ENCODE assay signal across 11 mouse cellular contexts in the genomic region with DNA sequence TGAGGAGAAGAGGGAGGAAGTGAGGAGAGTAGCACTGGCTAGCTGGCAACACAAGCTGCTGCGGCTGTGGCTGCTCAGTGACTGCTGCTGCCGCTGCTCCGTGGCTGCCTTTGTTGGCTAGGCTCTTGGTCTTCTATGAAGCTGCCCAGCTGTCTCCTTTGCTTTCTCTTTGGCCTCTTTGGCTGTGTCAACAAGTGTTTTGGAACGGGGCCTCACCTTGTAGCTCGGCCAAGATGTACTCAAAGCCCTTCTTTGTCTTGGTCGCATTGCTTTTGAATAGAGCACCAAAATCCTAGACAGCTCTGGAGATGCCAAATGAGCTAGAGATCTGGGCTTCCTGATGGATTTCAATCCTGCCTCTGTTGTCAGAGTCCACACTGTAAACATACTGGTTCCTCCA. TPM values are rescaled to one million over a fixed set of nuclear protein-coding genes. Genes with fewer than 3 reads are reported as not detected.
DNase-seq lines count a peak whose midpoint lies in the region; ATAC-seq and TF ChIP-seq lines count a peak whose summit lies in the region.
"Had no signal": no experiment of that assay in that cellular context is flagged by ENCODE, and none has a peak within 500 bp of the region (broad histone marks: within the 10 kb centered on the region; RNA-seq: fewer than 3 reads in every experiment).

No protein-coding gene starts in this region.

- no peak overlapping the region for H3K9ac ChIP-seq in heart, adult 2 months (ENCODE audit: low read depth, low read length)
- H3K9ac ChIP-seq in heart, embryonic 12.5 days = no peak overlapping the region
- H3K9ac ChIP-seq in stomach, embryonic 16.5 days (ENCODE audit: low read length) = no peak overlapping the region
- no peak overlapping the region for H3K9ac ChIP-seq in intestine, embryonic 15.5 days
- H3K9ac ChIP-seq: embryonic facial prominence, embryonic 12.5 days; liver, embryonic 13.5 days; stomach, embryonic 15.5 days had no signal

- H3K4me3 ChIP-seq in heart, adult 2 months = no peak overlapping the region
- no peak overlapping the region for H3K4me3 ChIP-seq in heart, embryonic 12.5 days
- no peak overlapping the region for H3K4me3 ChIP-seq in lung, adult 2 months (replicated peaks; ENCODE audit: extremely low read depth, low read depth, low read length)
- no peak overlapping the region for H3K4me3 ChIP-seq in stomach, embryonic 16.5 days (replicated peaks; ENCODE audit: low read length)
- no peak overlapping the region for H3K4me3 ChIP-seq in intestine, embryonic 15.5 days (replicated peaks)
- H3K4me3 ChIP-seq: embryonic facial prominence, embryonic 12.5 days; liver, embryonic 13.5 days; stomach, embryonic 15.5 days had no signal

- intact Hi-C loops in heart, adult 2 months (cut with DNase I) = no loop called here
- intact Hi-C loops in heart, postnatal 36 days (cut with DNase I) = no loop called here

- peaks cover 2% of the 10 kb centered on the region; the same call in 1 of the 2 replicates for H3K4me1 ChIP-seq in heart, adult 2 months (ENCODE audit: control insufficient read depth, insufficient read depth, low read length)
- no peaks in the 10 kb centered on the region for H3K4me1 ChIP-seq in heart, embryonic 12.5 days (replicated peaks)
- H3K4me1 ChIP-seq in lung, adult 2 months (ENCODE audit: control insufficient read depth, insufficient read depth, low read length) = no peaks in the 10 kb centered on the region
- H3K4me1 ChIP-seq in stomach, embryonic 16.5 days (ENCODE audit: control insufficient read depth, insufficient read depth, low read length) = no peaks in the 10 kb centered on the region
- H3K4me1 ChIP-seq in intestine, embryonic 15.5 days (replicated peaks) = no peaks in the 10 kb centered on the region
- H3K4me1 ChIP-seq: embryonic facial prominence, embryonic 12.5 days; liver, embryonic 13.5 days; stomach, embryonic 15.5 days had no signal

- H3K27me3 ChIP-seq in heart, adult 2 months (ENCODE audit: control insufficient read depth, insufficient read depth, low read length) = no peaks in the 10 kb centered on the region
- H3K27me3 ChIP-seq in heart, embryonic 12.5 days (replicated peaks) = no peaks in the 10 kb centered on the region
- no peaks in the 10 kb centered on the region for H3K27me3 ChIP-seq in stomach, embryonic 16.5 days (ENCODE audit: control insufficient read depth, insufficient read depth, low read length)
- H3K27me3 ChIP-seq in intestine, embryonic 15.5 days (replicated peaks) = no peaks in the 10 kb centered on the region
- H3K27me3 ChIP-seq: embryonic facial prominence, embryonic 12.5 days; liver, embryonic 13.5 days; stomach, embryonic 15.5 days had no signal

- TF ChIP-seq CTCF in heart, adult 2 months (IDR thresholded peaks at IDR 0.05) = no peak
- TF ChIP-seq CTCF in lung, adult 2 months (IDR thresholded peaks at IDR 0.05; ENCODE audit: insufficient read depth, low read length) = no peak

- no peaks in the 10 kb centered on the region for H3K36me3 ChIP-seq in heart, adult 2 months (ENCODE audit: control insufficient read depth, insufficient read depth, low read length)
- no peaks in the 10 kb centered on the region for H3K36me3 ChIP-seq in heart, embryonic 12.5 days
- H3K36me3 ChIP-seq in stomach, embryonic 16.5 days (ENCODE audit: control insufficient read depth, insufficient read depth, low read length) = no peaks in the 10 kb centered on the region
- no peaks in the 10 kb centered on the region for H3K36me3 ChIP-seq in intestine, embryonic 15.5 days
- H3K36me3 ChIP-seq: embryonic facial prominence, embryonic 12.5 days; liver, embryonic 13.5 days; stomach, embryonic 15.5 days had no signal

- WGBS in heart, adult 2 months = 55% methylated on average over 6 of the region's 6 CpGs
- 71% methylated on average over 6 of the region's 6 CpGs for WGBS in heart, embryonic 12.5 days
- 54% methylated on average over 6 of the region's 6 CpGs for WGBS in lung, adult 2 months
- 61% methylated on average over 6 of the region's 6 CpGs for WGBS in stomach, embryonic 16.5 days
- WGBS in intestine, embryonic 15.5 days = 74% methylated on average over 6 of the region's 6 CpGs

- H3K27ac ChIP-seq in heart, adult 2 months = no peak overlapping the region
- no peak overlapping the region for H3K27ac ChIP-seq in heart, embryonic 12.5 days (ENCODE audit: poor library complexity, severe bottlenecking)
- no peak overlapping the region for H3K27ac ChIP-seq in stomach, embryonic 16.5 days (ENCODE audit: low read length)
- H3K27ac ChIP-seq in intestine, embryonic 15.5 days = no peak overlapping the region
- H3K27ac ChIP-seq: embryonic facial prominence, embryonic 12.5 days; liver, embryonic 13.5 days; stomach, embryonic 15.5 days had no signal

- no peak for ATAC-seq in heart, embryonic 12.5 days (ENCODE audit: insufficient number of reproducible peaks, low FRiP score)
- ATAC-seq in stomach, embryonic 16.5 days (ENCODE audit: insufficient read depth, low FRiP score) = peak; percentile 47; the same call in 1 of the 2 replicates
- ATAC-seq in intestine, embryonic 15.5 days = no peak

- H3K4me2 ChIP-seq in heart, embryonic 12.5 days = no peak overlapping the region
- H3K4me2 ChIP-seq in stomach, embryonic 16.5 days (ENCODE audit: low read depth, low read length) = no peak overlapping the region
- no peak overlapping the region for H3K4me2 ChIP-seq in intestine, embryonic 15.5 days (replicated peaks)
- H3K4me2 ChIP-seq: embryonic facial prominence, embryonic 12.5 days; liver, embryonic 13.5 days; stomach, embryonic 15.5 days had no signal

- no peak for TF ChIP-seq POLR2A in heart, adult 2 months (IDR thresholded peaks at IDR 0.05; ENCODE audit: insufficient read depth, low read depth, low read length)
- no peak for TF ChIP-seq POLR2A in lung, adult 2 months (IDR thresholded peaks at IDR 0.05; ENCODE audit: borderline replicate concordance, extremely low read depth, low read depth, low read length)

- no peak for TF ChIP-seq EP300 in heart, adult 2 months (IDR thresholded peaks at IDR 0.05; ENCODE audit: insufficient read depth, low read depth, low read length)

- H3K79me2 ChIP-seq in heart, adult 2 months (replicated peaks; ENCODE audit: control insufficient read depth, insufficient read depth, low read length) = no peaks in the 10 kb centered on the region

- DNase-seq in heart, adult 2 months = peak; percentile 46 to 59
- DNase-seq in cerebellum, adult 9-11 months = peak; percentile 62
- peak; percentile 43 to 54 for DNase-seq in heart, postnatal 36 days
- DNase-seq in lung, adult 2 months = peak; percentile 20
- no peak for DNase-seq in urinary bladder, adult 18-20 months (ENCODE audit: low spot score in 2 of 2)
- DNase-seq: liver, embryonic 13.5 days had no signal

- H3K9me3 ChIP-seq in heart, embryonic 12.5 days (replicated peaks) = no peaks in the 10 kb centered on the region
- H3K9me3 ChIP-seq in stomach, embryonic 16.5 days (replicated peaks; ENCODE audit: control insufficient read depth, low read length) = no peaks in the 10 kb centered on the region
- H3K9me3 ChIP-seq in intestine, embryonic 15.5 days = no peaks in the 10 kb centered on the region
- H3K9me3 ChIP-seq: embryonic facial prominence, embryonic 12.5 days; liver, embryonic 13.5 days; stomach, embryonic 15.5 days had no signal

RNA-seq across cellular contexts. Expression of gene Lpcat4, which starts 29.1 kb away (rescaled TPM):
- total RNA-seq in heart, adult 2 months (2021) = 1 to 10 TPM; 2.3 TPM
- polyA plus RNA-seq in heart, adult 2 months (2012; rRNA removed) = 6.3 and 11.4 TPM in 2 replicates
- polyA plus RNA-seq in heart, embryonic 12.5 days (2016; fragmentation: Nextera tagmentation; extraction: Ambion mirVana) = 18.4 and 18.6 TPM in 2 replicates
- 1 to 10 TPM; 2.3 to 2.5 TPM for total RNA-seq in heart, postnatal 36 days (2021)
- 48.6 and 50.9 TPM in 2 replicates for polyA plus RNA-seq in lung, adult 2 months (2012; rRNA removed)
- 39.7 and 54.7 TPM in 2 replicates for polyA plus RNA-seq in stomach, embryonic 16.5 days (2015; fragmentation: Nextera tagmentation; extraction: Ambion mirVana)
- polyA plus RNA-seq in intestine, embryonic 15.5 days (2015; fragmentation: Nextera tagmentation; extraction: Ambion mirVana) = 22.8 and 23.8 TPM in 2 replicates

RNA-seq across cellular contexts. Expression of gene Nutm1, which starts 48.9 kb away (rescaled TPM):
- total RNA-seq in heart, adult 2 months (2021) = not detected
- polyA plus RNA-seq in heart, adult 2 months (2012; rRNA removed) = not detected in 2 replicates
- not detected in 2 replicates for polyA plus RNA-seq in heart, embryonic 12.5 days (2016; fragmentation: Nextera tagmentation; extraction: Ambion mirVana)
- not detected for total RNA-seq in heart, postnatal 36 days (2021)
- polyA plus RNA-seq in lung, adult 2 months (2012; rRNA removed) = not detected in 2 replicates
- polyA plus RNA-seq in stomach, embryonic 16.5 days (2015; fragmentation: Nextera tagmentation; extraction: Ambion mirVana) = 0.05 and 0.11 TPM in 2 replicates
- not detected in 2 replicates for polyA plus RNA-seq in intestine, embryonic 15.5 days (2015; fragmentation: Nextera tagmentation; extraction: Ambion mirVana)
- polyA plus RNA-seq: embryonic facial prominence, embryonic 12.5 days; liver, embryonic 13.5 days had no signal

RNA-seq across cellular contexts. Expression of gene Nop10, which starts 51.6 kb away (rescaled TPM):
- total RNA-seq in heart, adult 2 months (2021) = 10 to 100 TPM; 61.8 to 65.4 TPM
- polyA plus RNA-seq in heart, adult 2 months (2012; rRNA removed) = 89.0 and 113 TPM in 2 replicates
- polyA plus RNA-seq in heart, embryonic 12.5 days (2016; fragmentation: Nextera tagmentation; extraction: Ambion mirVana) = 159 and 169 TPM in 2 replicates
- 10 to 100 TPM; 61.8 to 62.8 TPM for total RNA-seq in heart, postnatal 36 days (2021)
- 40.3 and 50.4 TPM in 2 replicates for polyA plus RNA-seq in lung, adult 2 months (2012; rRNA removed)
- polyA plus RNA-seq in stomach, embryonic 16.5 days (2015; fragmentation: Nextera tagmentation; extraction: Ambion mirVana) = 193 and 215 TPM in 2 replicates
- 256 and 271 TPM in 2 replicates for polyA plus RNA-seq in intestine, embryonic 15.5 days (2015; fragmentation: Nextera tagmentation; extraction: Ambion mirVana)

RNA-seq across cellular contexts. Expression of gene Slc12a6, which starts 55.5 kb away (rescaled TPM):
- 10 to 100 TPM; 31.1 to 32.9 TPM for total RNA-seq in heart, adult 2 months (2021)
- polyA plus RNA-seq in heart, adult 2 months (2012; rRNA removed) = 23.2 and 44.3 TPM in 2 replicates
- 15.1 and 17.7 TPM in 2 replicates for polyA plus RNA-seq in heart, embryonic 12.5 days (2016; fragmentation: Nextera tagmentation; extraction: Ambion mirVana)
- total RNA-seq in heart, postnatal 36 days (2021) = 10 to 100 TPM; 36.0 to 39.9 TPM
- 34.7 and 49.1 TPM in 2 replicates for polyA plus RNA-seq in lung, adult 2 months (2012; rRNA removed)
- 14.6 and 15.1 TPM in 2 replicates for polyA plus RNA-seq in stomach, embryonic 16.5 days (2015; fragmentation: Nextera tagmentation; extraction: Ambion mirVana)
- polyA plus RNA-seq in intestine, embryonic 15.5 days (2015; fragmentation: Nextera tagmentation; extraction: Ambion mirVana) = 13.8 TPM in 2 replicates

RNA-seq across cellular contexts. Expression of gene Gm21985, which starts 56.0 kb away (rescaled TPM):
- 1 to 10 TPM in 1 of 2 experiments, under 1 TPM in 1; 0.42 to 1.1 TPM for total RNA-seq in heart, adult 2 months (2021)
- polyA plus RNA-seq in heart, adult 2 months (2012; rRNA removed) = not detected in 2 replicates
- not detected in 2 replicates for polyA plus RNA-seq in heart, embryonic 12.5 days (2016; fragmentation: Nextera tagmentation; extraction: Ambion mirVana)
- 1 to 10 TPM in 1 of 2 experiments, under 1 TPM in 1; 0.89 to 1.6 TPM for total RNA-seq in heart, postnatal 36 days (2021)
- not detected in 2 replicates for polyA plus RNA-seq in lung, adult 2 months (2012; rRNA removed)
- not detected in 2 replicates for polyA plus RNA-seq in stomach, embryonic 16.5 days (2015; fragmentation: Nextera tagmentation; extraction: Ambion mirVana)
- not detected in 2 replicates for polyA plus RNA-seq in intestine, embryonic 15.5 days (2015; fragmentation: Nextera tagmentation; extraction: Ambion mirVana)
- polyA plus RNA-seq: embryonic facial prominence, embryonic 12.5 days; liver, embryonic 13.5 days; stomach, embryonic 15.5 days had no signal

Comparison
In these comparisons a context has a peak if more than half of its experiments do, and no peak if none do; other contexts are left out.
1. DNase-seq: peak in heart, adult 2 months (2 of 2), cerebellum, adult 9-11 months (single experiment), heart, postnatal 36 days (2 of 2) and lung, adult 2 months (single experiment); none in urinary bladder, adult 18-20 months (0 of 2).